Mouse (Mus musculus): ENCODE measurements at regions not wholly inside any gene's neighbourhood (a gene's known extent, or its start where the extent isn't known, plus 50 kb on each side); places are given as distances from the start of the nearest gene placed in this dataset.

DNA sequence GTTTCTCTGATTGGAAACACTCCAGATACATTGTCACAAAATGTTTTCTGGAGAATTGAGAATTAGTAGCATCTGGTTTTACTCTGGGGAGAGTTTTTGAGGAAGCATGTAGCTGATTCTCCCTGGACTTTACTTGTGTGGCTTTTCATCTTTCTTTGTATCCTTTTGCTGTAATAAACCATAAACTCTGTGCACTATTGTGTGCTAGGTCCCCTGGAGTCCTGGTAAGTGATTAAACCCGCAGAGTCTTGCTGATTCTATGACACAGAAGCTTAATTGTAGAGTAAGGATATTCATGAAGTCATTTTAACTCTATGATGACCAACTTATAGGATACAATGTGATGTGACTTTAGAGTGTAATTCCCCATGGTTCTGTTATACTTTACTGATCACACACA lies 486.1 kb upstream of the Slc39a10 start:
- DNase-seq (ENCODE audit: low spot score) (no peak), ATAC-seq (replicated peaks; ENCODE audit: low FRiP score) (no peak)
- H3K27ac ChIP-seq (ENCODE audit: low read depth, low read length), result no peak overlapping the region
- 41% methylated on average over 1 of the region's 1 CpGs for WGBS
- no peak overlapping the region for H3K4me2 ChIP-seq (ENCODE audit: low read depth, low read length, severe bottlenecking)
- no peaks in the 10 kb centered on the region for H3K27me3 ChIP-seq (ENCODE audit: control insufficient read depth, insufficient read depth, low read length)
- H3K9ac ChIP-seq (ENCODE audit: low read length), result no peak overlapping the region
- H3K4me3 ChIP-seq (ENCODE audit: low read depth, low read length), result no peak overlapping the region
- H3K4me1 ChIP-seq (replicated peaks; ENCODE audit: control insufficient read depth, insufficient read depth, low read length), result no peaks in the 10 kb centered on the region
- H3K36me3 ChIP-seq (ENCODE audit: control insufficient read depth, insufficient read depth, low read length), result no peaks in the 10 kb centered on the region
- H3K9me3 ChIP-seq (ENCODE audit: control insufficient read depth, low read length), result no peaks in the 10 kb centered on the region

- Histone ChIP-seq H3K4me2 (ENCODE audit: low read depth, low read length, severe bottlenecking) (no peak overlapping the region), H3K4me3 (ENCODE audit: low read depth, low read length) (no peak overlapping the region), H3K4me1 (replicated peaks; ENCODE audit: control insufficient read depth, insufficient read depth, low read length) (no peaks in the 10 kb centered on the region), H3K36me3 (ENCODE audit: control insufficient read depth, insufficient read depth, low read length) (no peaks in the 10 kb centered on the region), H3K27ac (ENCODE audit: low read depth, low read length) (no peak overlapping the region), H3K9ac (ENCODE audit: low read length) (no peak overlapping the region), H3K27me3 (ENCODE audit: control insufficient read depth, insufficient read depth, low read length) (no peaks in the 10 kb centered on the region), H3K9me3 (ENCODE audit: control insufficient read depth, low read length) (no peaks in the 10 kb centered on the region)
- DNase-seq (ENCODE audit: low spot score) (no peak), ATAC-seq (replicated peaks; ENCODE audit: low FRiP score) (no peak)
- 88% methylated on average over 3 of the region's 3 CpGs for WGBS
Measured at GRCm38 (mm10) chr1:47339718-47340439, 447.2 kb upstream of the Slc39a10 start.

DNA sequence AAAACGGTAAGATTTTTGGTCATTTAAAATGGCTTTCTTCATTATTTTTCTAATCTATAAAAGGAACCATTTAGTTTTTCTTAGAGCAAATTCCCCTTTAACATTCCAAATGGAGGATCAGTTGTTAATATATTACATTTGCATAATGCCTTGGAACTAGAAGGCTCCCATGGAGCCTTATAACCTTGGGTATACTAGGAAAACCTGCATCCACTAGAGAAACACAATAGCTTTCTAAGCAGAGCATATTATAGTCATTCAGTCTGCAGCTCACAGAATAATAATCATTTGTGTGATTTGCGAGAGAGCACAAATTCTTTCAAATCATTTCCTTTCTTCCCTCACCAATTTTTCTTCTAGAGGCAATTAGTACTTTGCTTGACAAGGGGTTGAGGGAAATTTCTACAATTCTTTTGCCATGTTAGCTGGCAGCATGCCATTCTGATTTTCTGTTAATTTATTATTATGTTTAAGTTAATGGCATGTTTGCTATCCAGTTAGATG lies 418.0 kb upstream of the Slc39a10 start:
- DNase-seq (ENCODE audit: low spot score) (no peak), ATAC-seq (replicated peaks; ENCODE audit: low FRiP score) (peak; percentile 76)
- Histone ChIP-seq H3K9me3 (ENCODE audit: control insufficient read depth, low read length) (no peaks in the 10 kb centered on the region), H3K4me2 (ENCODE audit: low read depth, low read length, severe bottlenecking) (no peak overlapping the region), H3K4me1 (replicated peaks; ENCODE audit: control insufficient read depth, insufficient read depth, low read length) (no peaks in the 10 kb centered on the region), H3K27ac (ENCODE audit: low read depth, low read length) (no peak overlapping the region), H3K4me3 (ENCODE audit: low read depth, low read length) (no peak overlapping the region), H3K36me3 (ENCODE audit: control insufficient read depth, insufficient read depth, low read length) (no peaks in the 10 kb centered on the region), H3K9ac (ENCODE audit: low read length) (no peak overlapping the region), H3K27me3 (ENCODE audit: control insufficient read depth, insufficient read depth, low read length) (no peaks in the 10 kb centered on the region)
- 33% methylated on average over 2 of the region's 2 CpGs for WGBS

GRCm38 (mm10) chr1:47306961-47307360 lies 414.3 kb upstream of the Slc39a10 start:
- no peak overlapping the region for H3K27ac ChIP-seq (ENCODE audit: low read depth, low read length)
- no peaks in the 10 kb centered on the region for H3K36me3 ChIP-seq (ENCODE audit: control insufficient read depth, insufficient read depth, low read length)
- ATAC-seq (replicated peaks; ENCODE audit: low FRiP score), result no peak
- no peak overlapping the region for H3K4me3 ChIP-seq (ENCODE audit: low read depth, low read length)
- DNase-seq (ENCODE audit: low spot score), result no peak
- no peaks in the 10 kb centered on the region for H3K4me1 ChIP-seq (replicated peaks; ENCODE audit: control insufficient read depth, insufficient read depth, low read length)
- H3K9me3 ChIP-seq (ENCODE audit: control insufficient read depth, low read length), result no peaks in the 10 kb centered on the region
- H3K9ac ChIP-seq (ENCODE audit: low read length), result no peak overlapping the region
- no peaks in the 10 kb centered on the region for H3K27me3 ChIP-seq (ENCODE audit: control insufficient read depth, insufficient read depth, low read length)
- no peak overlapping the region for H3K4me2 ChIP-seq (ENCODE audit: low read depth, low read length, severe bottlenecking)

GRCm38 (mm10) chr1:47299311-47299710 lies 406.7 kb upstream of the Slc39a10 start:
- Histone ChIP-seq H3K27me3 (ENCODE audit: control insufficient read depth, insufficient read depth, low read length) (no peaks in the 10 kb centered on the region), H3K27ac (ENCODE audit: low read depth, low read length) (no peak overlapping the region), H3K4me1 (replicated peaks; ENCODE audit: control insufficient read depth, insufficient read depth, low read length) (no peaks in the 10 kb centered on the region), H3K4me3 (ENCODE audit: low read depth, low read length) (no peak overlapping the region), H3K36me3 (ENCODE audit: control insufficient read depth, insufficient read depth, low read length) (no peaks in the 10 kb centered on the region), H3K4me2 (ENCODE audit: low read depth, low read length, severe bottlenecking) (no peak overlapping the region), H3K9me3 (ENCODE audit: control insufficient read depth, low read length) (no peaks in the 10 kb centered on the region), H3K9ac (ENCODE audit: low read length) (no peak overlapping the region)
- no peak for ATAC-seq (replicated peaks; ENCODE audit: low FRiP score)
- DNase-seq (ENCODE audit: low spot score), result no peak
- WGBS, result 88% methylated on average over 1 of the region's 1 CpGs

DNA sequence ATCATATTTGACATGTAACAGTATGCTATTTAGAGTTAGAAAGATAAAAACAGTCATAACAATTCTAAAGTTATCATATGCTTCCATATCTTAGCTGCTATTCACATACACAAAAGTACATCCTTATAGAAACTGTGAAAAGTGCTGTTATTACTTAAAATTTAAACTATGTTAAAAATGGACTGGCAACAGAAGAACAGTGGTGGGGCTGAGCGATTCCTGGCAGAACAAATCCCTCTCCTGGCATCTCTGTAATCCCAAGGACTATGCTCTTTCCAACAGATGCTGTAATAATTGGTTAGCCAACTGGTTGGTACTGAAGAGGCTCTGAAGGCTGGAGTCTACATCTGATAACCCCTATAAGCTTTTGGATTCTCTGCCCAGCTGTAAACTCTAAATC lies 393.0 kb upstream of the Slc39a10 start:
- Histone ChIP-seq H3K9me3 (ENCODE audit: control insufficient read depth, low read length) (no peaks in the 10 kb centered on the region), H3K27me3 (ENCODE audit: control insufficient read depth, insufficient read depth, low read length) (no peaks in the 10 kb centered on the region), H3K9ac (ENCODE audit: low read length) (no peak overlapping the region), H3K4me3 (ENCODE audit: low read depth, low read length) (no peak overlapping the region), H3K27ac (ENCODE audit: low read depth, low read length) (no peak overlapping the region), H3K36me3 (ENCODE audit: control insufficient read depth, insufficient read depth, low read length) (no peaks in the 10 kb centered on the region), H3K4me1 (replicated peaks; ENCODE audit: control insufficient read depth, insufficient read depth, low read length) (no peaks in the 10 kb centered on the region), H3K4me2 (ENCODE audit: low read depth, low read length, severe bottlenecking) (no peak overlapping the region)
- WGBS, result 94% methylated on average over 1 of the region's 1 CpGs
- no peak for DNase-seq (ENCODE audit: low spot score)
- ATAC-seq (replicated peaks; ENCODE audit: low FRiP score), result no peak

GRCm38 (mm10) chr1:47278321-47279020 lies 385.8 kb upstream of the Slc39a10 start:
- 65% methylated on average over 5 of the region's 5 CpGs for WGBS
- Histone ChIP-seq H3K4me1 (replicated peaks; ENCODE audit: control insufficient read depth, insufficient read depth, low read length) (no peaks in the 10 kb centered on the region), H3K36me3 (ENCODE audit: control insufficient read depth, insufficient read depth, low read length) (no peaks in the 10 kb centered on the region), H3K4me2 (ENCODE audit: low read depth, low read length, severe bottlenecking) (no peak overlapping the region), H3K27ac (ENCODE audit: low read depth, low read length) (no peak overlapping the region), H3K9me3 (ENCODE audit: control insufficient read depth, low read length) (no peaks in the 10 kb centered on the region), H3K27me3 (ENCODE audit: control insufficient read depth, insufficient read depth, low read length) (no peaks in the 10 kb centered on the region), H3K9ac (ENCODE audit: low read length) (no peak overlapping the region), H3K4me3 (ENCODE audit: low read depth, low read length) (no peak overlapping the region)
- DNase-seq (ENCODE audit: low spot score), result no peak
- 0 out of 2 replicates have a peak, but pooled peaks have one; percentile 33 for ATAC-seq (replicated peaks; ENCODE audit: low FRiP score)

DNA sequence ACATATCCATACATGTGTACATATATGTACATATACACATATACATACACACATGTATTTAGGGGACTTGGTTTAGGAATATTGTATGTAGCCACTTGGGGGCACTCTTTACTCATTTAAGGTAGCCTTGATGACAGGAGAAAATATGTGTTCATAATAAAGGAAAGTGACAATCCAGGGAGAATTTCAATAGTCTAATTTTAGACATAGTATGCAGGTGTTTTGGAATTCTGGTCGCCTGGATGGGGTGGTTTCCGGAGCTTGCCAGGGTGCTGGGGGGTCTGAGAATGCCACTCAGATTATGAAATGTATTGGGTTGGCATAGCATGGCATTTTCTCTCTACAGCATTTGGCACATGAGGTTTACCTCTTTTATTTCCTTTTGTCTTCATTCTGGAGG lies 385.2 kb upstream of the Slc39a10 start:
- peak; percentile 57 for DNase-seq (ENCODE audit: low spot score)
- H3K4me2 ChIP-seq (ENCODE audit: low read depth, low read length, severe bottlenecking), result no peak overlapping the region

DNA sequence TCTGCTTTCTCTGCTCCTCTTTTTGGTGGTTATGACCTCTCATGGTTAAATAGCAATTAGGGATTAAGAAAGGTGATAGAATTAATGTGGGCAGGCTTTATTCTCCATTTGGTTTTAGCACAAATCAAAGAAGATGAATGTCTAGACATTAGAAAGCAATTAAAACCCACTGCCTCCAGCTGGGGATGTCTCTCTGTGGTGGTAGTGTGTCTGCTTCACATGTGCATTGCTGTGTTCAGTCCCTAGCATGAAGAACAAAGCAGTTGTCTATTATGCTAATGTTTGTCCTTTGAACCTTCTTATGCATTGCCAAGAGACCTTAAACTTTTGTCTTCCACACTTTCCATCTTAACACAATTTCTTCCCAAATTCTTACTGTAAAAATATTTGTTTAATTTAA lies 379.5 kb upstream of the Slc39a10 start:
- no peak overlapping the region for H3K4me2 ChIP-seq (ENCODE audit: low read depth, low read length, severe bottlenecking)
- ATAC-seq (replicated peaks; ENCODE audit: low FRiP score), result no peak; the same call in 1 of the 2 replicates
- no peak overlapping the region for H3K27ac ChIP-seq (ENCODE audit: low read depth, low read length)
- H3K9me3 ChIP-seq (ENCODE audit: control insufficient read depth, low read length), result no peaks in the 10 kb centered on the region
- H3K4me1 ChIP-seq (replicated peaks; ENCODE audit: control insufficient read depth, insufficient read depth, low read length), result no peaks in the 10 kb centered on the region
- H3K27me3 ChIP-seq (ENCODE audit: control insufficient read depth, insufficient read depth, low read length), result no peaks in the 10 kb centered on the region
- no peak overlapping the region for H3K9ac ChIP-seq (ENCODE audit: low read length)
- DNase-seq (ENCODE audit: low spot score), result no peak
- no peaks in the 10 kb centered on the region for H3K36me3 ChIP-seq (ENCODE audit: control insufficient read depth, insufficient read depth, low read length)
- H3K4me3 ChIP-seq (ENCODE audit: low read depth, low read length), result no peak overlapping the region

More for the DNA sequence above, 385.2 kb upstream of the Slc39a10 start:
- Histone ChIP-seq H3K27ac (ENCODE audit: low read depth, low read length) (no peak overlapping the region), H3K9me3 (ENCODE audit: control insufficient read depth, low read length) (no peaks in the 10 kb centered on the region), H3K27me3 (ENCODE audit: control insufficient read depth, insufficient read depth, low read length) (no peaks in the 10 kb centered on the region), H3K9ac (ENCODE audit: low read length) (no peak overlapping the region), H3K36me3 (ENCODE audit: control insufficient read depth, insufficient read depth, low read length) (no peaks in the 10 kb centered on the region), H3K4me3 (ENCODE audit: low read depth, low read length) (no peak overlapping the region), H3K4me1 (replicated peaks; ENCODE audit: control insufficient read depth, insufficient read depth, low read length) (no peaks in the 10 kb centered on the region)
- peak; percentile 60 for ATAC-seq (replicated peaks; ENCODE audit: low FRiP score)
- 16% methylated on average over 2 of the region's 2 CpGs for WGBS

Data from forebrain, embryonic 11.5 days (tissue).